Comparison of ENCODE assay signal across 21 mouse cellular contexts in genomic region chr5:116108651-116109050, GRCm38 (mm10). TPM values are rescaled to one million over a fixed set of nuclear protein-coding genes. Genes with fewer than 3 reads are reported as not detected.
"Had no signal": no experiment of that assay in that cellular context is flagged by ENCODE, and none has a peak within 500 bp of the region (broad histone marks: within the 10 kb centered on the region; RNA-seq: fewer than 3 reads in every experiment).

No protein-coding gene starts in this region.

- DNase-seq: liver, postnatal 0 days; lung, adult 2 months; lung, postnatal 14 days; lung, postnatal 36 days; retina, postnatal 1 day; right cerebral cortex, adult 18-20 months; right cerebral cortex, postnatal 25 days; right cerebral cortex, postnatal 4 days; spleen, adult 18-20 months; thymus, adult 18-20 months; thymus, postnatal 14 days; thymus, postnatal 36 days had no signal

- H3K4me3 ChIP-seq: lung, embryonic 15.5 days; megakaryocyte, embryonic 14.5 days; midbrain, embryonic 13.5 days; midbrain, embryonic 15.5 days; neural tube, embryonic 13.5 days; neural tube, embryonic 15.5 days had no signal

- H3K36me3 ChIP-seq: lung, embryonic 15.5 days; midbrain, embryonic 13.5 days; midbrain, embryonic 15.5 days; neural tube, embryonic 13.5 days; neural tube, embryonic 15.5 days had no signal

- H3K27me3 ChIP-seq: lung, embryonic 15.5 days; midbrain, embryonic 13.5 days; midbrain, embryonic 15.5 days; neural tube, embryonic 13.5 days; neural tube, embryonic 15.5 days had no signal

- H3K4me1 ChIP-seq: lung, embryonic 15.5 days; megakaryocyte, embryonic 14.5 days; midbrain, embryonic 13.5 days; midbrain, embryonic 15.5 days; neural tube, embryonic 13.5 days; neural tube, embryonic 15.5 days had no signal

- H3K9me3 ChIP-seq: lung, embryonic 15.5 days; midbrain, embryonic 13.5 days; midbrain, embryonic 15.5 days; neural tube, embryonic 13.5 days; neural tube, embryonic 15.5 days had no signal

RNA-seq across cellular contexts. Expression of gene Tmem233, which starts 25.6 kb away (rescaled TPM):
- total RNA-seq: megakaryocyte progenitor cell, adult 5-6 weeks; midbrain, postnatal 0 days; monocyte, adult 5-6 weeks had no signal
